ENCODE assay signal across 13 mouse cellular contexts in genomic region chr10:105199515-105199914, GRCm38 (mm10).
"Had no signal": no experiment of that assay in that cellular context is flagged by ENCODE, and none has a peak within 500 bp of the region (broad histone marks: within the 10 kb centered on the region; RNA-seq: fewer than 3 reads in every experiment).

No protein-coding gene starts in this region.

- DNase-seq: kidney, adult 8-10 months; kidney, postnatal 25 days; lung, embryonic 14.5 days; lung, postnatal 10 days; right cerebral cortex, postnatal 25 days; thymus, postnatal 36 days had no signal

- ATAC-seq: intestine, postnatal 0 days; liver, embryonic 12.5 days had no signal

- H3K36me3 ChIP-seq: limb, embryonic 15.5 days; liver, embryonic 12.5 days; neural tube, embryonic 12.5 days had no signal

- H3K4me1 ChIP-seq: limb, embryonic 15.5 days; liver, embryonic 12.5 days; megakaryocyte, embryonic 14.5 days had no signal

- H3K9me3 ChIP-seq: limb, embryonic 15.5 days; liver, embryonic 12.5 days; megakaryocyte, embryonic 14.5 days; neural tube, embryonic 12.5 days had no signal

- H3K27ac ChIP-seq: left cerebral cortex, adult 2 months; limb, embryonic 15.5 days; liver, embryonic 12.5 days; macrophage had no signal

- H3K4me2 ChIP-seq: limb, embryonic 15.5 days; liver, embryonic 12.5 days; lung, embryonic 14.5 days; neural tube, embryonic 12.5 days had no signal

- H3K4me3 ChIP-seq: left cerebral cortex, adult 2 months; limb, embryonic 15.5 days; liver, embryonic 12.5 days; megakaryocyte, embryonic 14.5 days; neural tube, embryonic 12.5 days had no signal

- H3K27me3 ChIP-seq: limb, embryonic 15.5 days; liver, embryonic 12.5 days; megakaryocyte, embryonic 14.5 days; neural tube, embryonic 12.5 days had no signal

- H3K9ac ChIP-seq: limb, embryonic 15.5 days; liver, embryonic 12.5 days; lung, embryonic 14.5 days; neural tube, embryonic 12.5 days had no signal
